Mouse (Mus musculus): ENCODE measurements around the gene Mrps9.
"Not testable (repeated sequence)": the region's sequence is repeated elsewhere in the genome, so short reads cannot be mapped to it uniquely, and the experiment has no call there.

The Mrps9 gene

DNA sequence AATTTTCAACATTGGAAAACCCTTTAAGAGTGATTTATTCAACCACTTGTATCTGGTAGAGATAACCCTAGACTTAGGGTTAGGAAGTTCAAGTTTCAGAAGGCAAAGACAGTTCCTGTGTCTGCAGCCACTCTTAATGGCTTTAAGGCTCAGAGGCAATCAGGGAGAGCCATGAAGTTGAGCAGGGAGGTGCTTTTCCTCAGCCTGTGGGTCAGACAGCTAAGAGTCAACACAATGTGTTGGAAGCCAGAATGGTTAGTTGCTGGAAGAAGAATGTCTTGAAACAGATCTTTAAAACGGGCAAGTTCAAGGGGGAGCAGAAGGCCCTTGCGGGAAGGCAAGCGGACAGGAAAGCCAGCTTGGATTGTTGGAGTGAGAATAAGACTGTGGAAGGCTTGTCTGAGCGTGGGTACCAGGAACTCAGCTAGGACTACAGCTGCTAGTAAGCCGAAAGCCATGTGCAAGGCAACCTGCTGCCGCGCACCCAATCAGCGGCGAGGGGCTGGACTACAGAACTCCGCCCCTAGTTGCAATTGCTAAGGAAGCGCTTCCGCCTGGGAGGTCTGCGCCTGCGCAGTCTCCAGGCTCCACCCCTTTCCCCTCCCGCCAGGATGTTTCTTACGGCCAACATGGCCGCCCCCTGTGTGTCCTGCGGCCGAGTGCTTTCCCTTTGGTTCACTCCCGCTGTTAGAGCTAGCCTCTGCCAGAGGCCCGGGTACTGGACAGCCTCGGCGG, at the start of gene Mrps9:
TSS of gene Mrps9 (plus strand) at position 571 of the 735 bp plus-strand sequence.
- DNase-seq (ENCODE audit: low spot score in 2 of 2): peak; percentile 95

- no peak for DNase-seq (ENCODE audit: low spot score in 2 of 2)
Measured at GRCm38 (mm10) chr1:42813301-42813845, 37.7 kb upstream of the Mrps9 start.

- DNase-seq (ENCODE audit: low spot score in 2 of 2): no peak
Measured at GRCm38 (mm10) chr1:42814798-42815619, 36.0 kb upstream of the Mrps9 start.

GRCm38 (mm10) chr1:42851398-42851767, 350 bp downstream of the Mrps9 start:
- no peak for DNase-seq (ENCODE audit: low spot score in 2 of 2)

DNA sequence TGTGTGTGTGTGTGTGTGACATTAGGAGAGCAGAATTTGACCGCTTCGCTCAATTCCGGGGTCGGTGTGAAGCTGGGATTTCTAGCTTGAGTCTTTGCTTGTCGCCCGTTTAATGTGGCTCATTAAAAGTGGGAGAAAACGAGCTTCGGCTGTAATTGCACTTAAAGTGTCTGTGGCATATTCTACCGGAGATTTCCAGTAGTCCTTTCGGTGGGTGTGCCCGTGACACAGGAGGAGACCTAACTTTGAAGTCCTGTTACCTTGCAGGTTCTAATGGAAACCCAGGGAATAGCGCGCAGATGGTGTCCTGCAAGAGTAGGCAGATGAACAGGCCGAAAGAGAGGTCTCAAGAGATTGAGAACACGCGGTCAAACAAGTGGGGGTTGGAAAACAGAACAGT, 777 bp downstream of the Mrps9 start:
- no peak for DNase-seq (ENCODE audit: low spot score in 2 of 2)

GRCm38 (mm10) chr1:42864719-42865250, 13.8 kb downstream of the Mrps9 start:
- no peak for DNase-seq (ENCODE audit: low spot score in 2 of 2)

- no peak for DNase-seq (ENCODE audit: low spot score in 2 of 2)
Measured at GRCm38 (mm10) chr1:42865336-42865939, 14.4 kb downstream of the Mrps9 start.

- no peak for DNase-seq (ENCODE audit: low spot score in 2 of 2)
Measured at GRCm38 (mm10) chr1:42865986-42866385, 15.0 kb downstream of the Mrps9 start.

GRCm38 (mm10) chr1:42867188-42867587, 16.2 kb downstream of the Mrps9 start:
- no peak for DNase-seq (ENCODE audit: low spot score in 2 of 2)

GRCm38 (mm10) chr1:42874174-42874573, 23.1 kb downstream of the Mrps9 start:
- DNase-seq (ENCODE audit: low spot score in 2 of 2): no peak

DNA sequence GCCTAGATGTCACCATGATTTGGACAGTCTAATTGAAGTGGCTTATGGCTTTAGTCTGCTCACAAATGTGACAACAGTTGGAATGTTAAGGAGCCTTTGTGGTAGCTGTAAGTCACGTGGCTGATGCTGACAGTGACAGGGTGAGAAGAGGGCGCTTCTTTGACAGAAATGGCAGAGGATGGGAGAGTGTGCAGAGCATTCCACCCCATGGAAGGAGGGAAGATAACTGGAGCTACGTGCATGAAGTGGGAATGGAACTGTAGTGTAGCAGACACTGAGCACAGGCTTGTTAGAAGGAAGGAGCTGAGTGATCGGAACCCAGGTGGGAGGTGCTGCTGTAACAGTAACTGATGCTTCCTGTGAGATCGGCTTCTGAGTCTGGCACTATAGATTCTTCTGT, 24.2 kb downstream of the Mrps9 start:
- no peak for DNase-seq (ENCODE audit: low spot score in 2 of 2)

DNA sequence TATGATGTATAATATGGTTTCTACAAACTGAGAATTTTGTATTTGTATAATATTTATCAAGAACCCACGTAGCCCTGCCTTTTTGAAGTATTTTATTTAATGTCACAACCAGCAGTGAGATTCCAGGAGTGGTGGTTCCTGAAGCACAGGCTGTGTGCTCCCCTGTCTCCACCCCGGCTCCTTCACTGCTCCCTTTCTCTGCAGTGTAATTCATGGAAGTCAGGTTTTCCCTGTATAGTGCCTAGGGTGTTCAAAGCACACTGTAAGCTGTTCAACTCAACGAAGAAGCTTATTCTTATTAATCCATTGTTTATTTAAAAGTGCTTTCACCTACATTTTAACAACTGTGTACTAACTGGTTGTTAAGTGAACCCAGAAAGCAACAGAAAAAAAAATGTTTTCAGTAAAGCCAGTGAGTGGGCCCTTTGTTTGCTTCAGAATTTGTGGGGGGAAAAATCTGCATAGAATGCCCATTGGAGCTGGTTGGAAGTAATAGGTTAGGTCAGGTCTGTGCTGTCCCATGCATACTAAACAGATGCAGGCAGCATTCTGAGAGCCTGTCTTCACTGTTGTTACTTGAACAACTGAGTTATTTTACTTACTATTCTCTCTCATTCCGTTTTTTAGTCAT, 25.5 kb downstream of the Mrps9 start:
- no peak for DNase-seq (ENCODE audit: low spot score in 2 of 2)

GRCm38 (mm10) chr1:42877264-42877663, 26.2 kb downstream of the Mrps9 start:
- DNase-seq (ENCODE audit: low spot score in 2 of 2): no peak

DNA sequence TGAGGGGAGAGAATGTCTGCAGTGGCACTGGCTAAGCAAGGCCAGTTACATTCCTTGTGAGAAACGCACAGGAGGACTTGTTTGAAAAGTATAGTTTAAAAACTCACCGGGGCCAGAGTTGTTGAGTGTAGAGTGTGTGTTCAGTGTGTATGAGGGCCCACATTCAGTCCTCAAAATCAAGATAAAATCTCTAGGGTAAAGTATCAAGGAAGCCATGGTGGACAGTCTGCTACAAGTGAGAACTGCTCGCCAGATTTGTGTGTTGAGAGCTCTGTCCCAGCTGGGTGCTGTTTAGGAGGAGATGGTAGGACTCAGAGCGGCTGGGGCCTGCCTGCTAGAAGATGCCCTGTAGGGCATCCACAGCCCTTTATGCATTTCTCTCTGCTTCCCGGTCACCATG, 27.8 kb downstream of the Mrps9 start:
- DNase-seq (ENCODE audit: low spot score in 2 of 2): no peak

DNA sequence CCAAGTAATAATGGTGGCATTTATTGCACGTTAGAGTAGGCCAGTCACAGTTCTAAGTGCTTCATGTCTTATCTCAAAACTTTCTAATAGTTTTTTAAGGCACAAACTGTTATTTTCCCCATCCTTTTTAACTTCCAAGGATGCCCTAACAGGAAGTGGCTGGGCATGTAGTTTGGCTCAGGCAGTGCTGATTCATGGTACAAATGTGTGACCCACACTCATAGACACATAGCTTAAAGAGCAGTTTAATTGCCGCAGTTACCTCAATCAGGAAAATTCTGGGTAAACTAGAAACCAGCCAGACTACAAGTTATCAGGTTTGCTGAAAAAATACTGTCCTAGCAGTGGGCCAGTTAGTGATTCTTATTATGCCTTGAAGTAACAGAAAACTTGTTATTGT, 31.2 kb downstream of the Mrps9 start:
- no peak for DNase-seq (ENCODE audit: low spot score in 2 of 2)

DNA sequence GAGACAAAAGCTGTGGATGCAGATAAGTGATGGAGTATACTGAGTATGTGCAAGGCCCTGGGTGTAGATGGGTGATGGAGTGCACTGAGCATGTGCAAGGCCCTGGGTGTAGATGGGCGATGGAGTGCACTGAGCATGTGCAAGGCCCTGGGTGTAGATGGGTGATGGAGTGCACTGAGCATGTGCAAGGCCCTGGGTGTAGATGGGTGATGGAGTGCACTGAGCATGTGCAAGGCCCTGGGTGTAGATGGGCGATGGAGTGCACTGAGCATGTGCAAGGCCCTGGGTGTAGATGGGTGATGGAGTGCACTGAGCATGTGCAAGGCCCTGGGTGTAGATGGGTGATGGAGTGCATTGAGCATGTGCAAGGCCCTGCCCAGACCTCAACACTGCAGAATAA, 32.4 kb downstream of the Mrps9 start:
- not testable (repeated sequence) for DNase-seq (ENCODE audit: low spot score in 2 of 2)

GRCm38 (mm10) chr1:42887835-42888234, 36.8 kb downstream of the Mrps9 start:
- no peak for DNase-seq (ENCODE audit: low spot score in 2 of 2)

GRCm38 (mm10) chr1:42888541-42889349, 37.7 kb downstream of the Mrps9 start:
- no peak for DNase-seq (ENCODE audit: low spot score in 2 of 2)

GRCm38 (mm10) chr1:42889421-42889887, 38.4 kb downstream of the Mrps9 start:
- no peak for DNase-seq (ENCODE audit: low spot score in 2 of 2)

DNA sequence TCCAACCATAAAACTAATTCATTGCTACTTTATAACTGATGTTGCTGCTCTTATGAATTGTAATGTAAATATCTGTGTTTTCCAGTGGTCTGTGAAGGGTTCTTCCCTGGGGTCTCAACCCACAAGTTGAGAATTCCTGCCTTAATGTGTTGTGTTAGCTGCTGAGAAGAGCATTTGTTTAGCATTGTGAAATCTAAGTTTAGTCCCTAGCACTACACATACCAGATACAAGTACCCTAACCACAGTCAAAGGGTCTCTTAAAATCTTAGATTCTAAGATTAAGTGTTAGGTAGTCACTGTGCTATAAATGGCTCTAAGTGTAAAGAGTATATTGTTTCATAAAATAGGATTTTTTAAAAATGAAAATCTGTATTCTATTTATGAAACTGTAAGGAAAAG, 43.7 kb downstream of the Mrps9 start:
- no peak for DNase-seq (ENCODE audit: low spot score in 2 of 2)

DNA sequence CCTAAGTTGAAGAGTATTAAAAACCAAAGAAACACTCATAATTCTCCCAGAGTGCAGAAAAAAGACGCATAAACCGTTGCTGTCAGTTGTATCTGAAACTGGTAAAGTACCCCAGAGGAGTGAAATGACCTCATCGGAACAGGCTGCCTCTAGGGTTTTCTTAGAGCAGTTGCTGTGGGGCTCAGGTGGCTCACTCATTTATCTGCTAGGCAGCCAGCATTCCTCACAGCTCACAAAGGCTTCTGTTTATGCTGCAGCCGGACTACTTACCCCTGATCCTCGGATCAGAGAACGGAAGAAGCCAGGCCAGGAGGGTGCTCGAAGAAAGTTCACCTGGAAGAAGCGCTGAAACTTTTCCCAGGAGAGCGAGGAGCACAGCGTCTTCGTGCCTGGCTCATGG, 54.1 kb downstream of the Mrps9 start:
- DNase-seq (ENCODE audit: low spot score in 2 of 2): no peak

Measured in frontal cortex, postnatal 14 days (tissue).